8 mouse cellular contexts compared by ENCODE assay signal in the genomic region with DNA sequence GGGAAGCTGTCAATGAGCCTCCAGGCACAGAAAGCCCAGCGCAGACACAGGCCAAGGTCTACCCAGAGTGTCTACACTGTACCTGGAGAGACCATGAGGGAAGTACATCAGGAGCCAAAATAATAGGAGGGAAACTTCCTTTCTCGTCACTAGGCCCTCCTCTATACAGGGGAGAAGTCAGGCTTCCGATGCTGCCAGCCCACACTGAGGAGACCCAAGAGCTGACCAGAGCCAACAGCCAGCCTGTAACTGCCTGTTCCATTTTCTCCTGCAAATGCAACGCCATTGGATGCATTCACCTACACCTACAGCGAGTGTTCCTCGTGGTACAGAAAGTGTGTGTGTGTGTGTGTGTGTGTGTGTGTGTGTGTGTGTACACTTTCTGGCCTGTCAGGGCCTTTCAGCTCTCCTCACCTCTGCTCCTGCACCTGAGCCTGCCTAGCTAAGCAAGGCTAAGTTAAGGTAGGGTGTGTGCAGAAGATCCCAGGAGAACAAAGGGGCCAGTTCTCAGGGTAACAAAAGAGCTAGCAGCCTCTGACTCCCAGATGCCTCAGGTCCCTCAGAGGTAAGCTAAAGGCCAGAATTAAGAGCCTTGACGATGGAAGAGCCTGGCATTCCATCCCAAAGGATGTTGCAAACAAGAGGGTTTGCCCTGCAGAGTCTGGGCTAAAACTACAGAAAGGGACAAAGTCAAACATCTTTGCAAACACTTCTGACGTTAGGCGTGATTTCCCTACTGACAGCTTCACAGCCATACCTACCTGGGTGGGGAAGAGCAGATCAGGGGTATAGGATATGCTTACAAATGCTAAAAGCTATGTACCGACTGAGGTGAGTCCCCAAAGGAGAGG. TPM values are rescaled to one million over a fixed set of nuclear protein-coding genes. Genes with fewer than 3 reads are reported as not detected.
DNase-seq lines count a peak whose midpoint lies in the region; ATAC-seq and TF ChIP-seq lines count a peak whose summit lies in the region.

No protein-coding gene starts in this region.

- TF ChIP-seq POLR2A in cerebellum, adult 2 months (IDR thresholded peaks at IDR 0.05; ENCODE audit: borderline replicate concordance, insufficient read depth, low read length), result no peak

- 3% methylated on average over 10 of the region's 10 CpGs for WGBS in embryonic facial prominence, embryonic 11.5 days
- WGBS in intestine, postnatal 0 days, result 9% methylated on average over 10 of the region's 10 CpGs
- WGBS in cerebellum, adult 2 months, result 71% methylated on average over 10 of the region's 10 CpGs

- H3K9me3 ChIP-seq in embryonic facial prominence, embryonic 11.5 days (replicated peaks; ENCODE audit: control insufficient read depth, low read length), result no peaks in the 10 kb centered on the region
- H3K9me3 ChIP-seq in intestine, postnatal 0 days (ENCODE audit: control insufficient read depth), result no peaks in the 10 kb centered on the region

- peak overlapping the region; percentile 54; the same call in 1 of the 2 replicates for H3K4me3 ChIP-seq in layer of hippocampus, adult 2 months
- peak overlapping the region; percentile 93 for H3K4me3 ChIP-seq in embryonic facial prominence, embryonic 11.5 days (ENCODE audit: low read depth, low read length)
- peak overlapping the region; percentile 85 for H3K4me3 ChIP-seq in intestine, postnatal 0 days (ENCODE audit: low read depth, low read length)
- no peak overlapping the region for H3K4me3 ChIP-seq in cerebellum, adult 2 months (replicated peaks; ENCODE audit: insufficient read depth, low read depth, low read length)

- H3K4me1 ChIP-seq in embryonic facial prominence, embryonic 11.5 days (ENCODE audit: control insufficient read depth, insufficient read depth, low read length), result peaks cover 4% of the 10 kb centered on the region
- H3K4me1 ChIP-seq in intestine, postnatal 0 days (replicated peaks; ENCODE audit: control insufficient read depth, insufficient read depth, low read length), result peaks cover 13% of the 10 kb centered on the region; the same call in 1 of the 2 replicates
- H3K4me1 ChIP-seq in cerebellum, adult 2 months (ENCODE audit: control insufficient read depth, insufficient read depth, low read length), result no peaks in the 10 kb centered on the region

- H3K36me3 ChIP-seq in embryonic facial prominence, embryonic 11.5 days (replicated peaks; ENCODE audit: control insufficient read depth, insufficient read depth, low read depth, low read length), result no peaks in the 10 kb centered on the region
- no peaks in the 10 kb centered on the region; the same call in 1 of the 2 replicates for H3K36me3 ChIP-seq in intestine, postnatal 0 days (ENCODE audit: control insufficient read depth, insufficient read depth)

- H3K4me2 ChIP-seq in embryonic facial prominence, embryonic 11.5 days (ENCODE audit: low read depth, low read length), result peak overlapping the region; percentile 72
- H3K4me2 ChIP-seq in intestine, postnatal 0 days (replicated peaks; ENCODE audit: low read depth), result peak overlapping the region; percentile 89

- H3K27ac ChIP-seq in layer of hippocampus, adult 2 months, result no peak overlapping the region
- peak overlapping the region; percentile 95; the same call in 1 of the 2 replicates for H3K27ac ChIP-seq in embryonic facial prominence, embryonic 11.5 days (replicated peaks; ENCODE audit: low read depth, low read length)
- H3K27ac ChIP-seq in intestine, postnatal 0 days (ENCODE audit: low read depth, low read length), result peak overlapping the region; percentile 96; the same call in 1 of the 2 replicates
- H3K27ac ChIP-seq in cerebellum, adult 2 months (ENCODE audit: insufficient read depth, low read length), result no peak overlapping the region

- no peak for DNase-seq in layer of hippocampus, adult 2 months (ENCODE audit: low spot score in 2 of 2)
- no peak for DNase-seq in layer of hippocampus, postnatal 25 days (ENCODE audit: extremely low spot score in 1 of 2, low spot score in 1 of 2)
- peak; percentile 24 for DNase-seq in embryonic facial prominence, embryonic 11.5 days (ENCODE audit: low spot score)
- peak; percentile 37 for DNase-seq in neural tube, embryonic 10.5 days (ENCODE audit: extremely low spot score, low spot score)
- DNase-seq in cerebellum, adult 2 months, result no peak
- DNase-seq in cerebellum, adult 8-10 months, result no peak
- no peak for DNase-seq in gastrocnemius, postnatal 4 days (ENCODE audit: low spot score in 2 of 2)

- ATAC-seq in embryonic facial prominence, embryonic 11.5 days (replicated peaks; ENCODE audit: insufficient number of reproducible peaks, low FRiP score, low TSS enrichment, low read depth), result no peak
- no peak for ATAC-seq in intestine, postnatal 0 days

- peak overlapping the region; percentile 98 for H3K9ac ChIP-seq in embryonic facial prominence, embryonic 11.5 days (replicated peaks; ENCODE audit: low read length)
- peak overlapping the region; percentile 94 for H3K9ac ChIP-seq in intestine, postnatal 0 days (ENCODE audit: low read depth, low read length)

- H3K27me3 ChIP-seq in embryonic facial prominence, embryonic 11.5 days (ENCODE audit: control insufficient read depth, insufficient read depth, low read length), result no peaks in the 10 kb centered on the region
- no peaks in the 10 kb centered on the region for H3K27me3 ChIP-seq in intestine, postnatal 0 days (replicated peaks; ENCODE audit: control insufficient read depth, insufficient read depth, low read length)
- H3K27me3 ChIP-seq in cerebellum, adult 2 months (ENCODE audit: control insufficient read depth, insufficient read depth, low read length), result peaks cover 8% of the 10 kb centered on the region; the same call in 1 of the 2 replicates

- no peak for TF ChIP-seq CTCF in layer of hippocampus, adult 2 months (conservative IDR thresholded peaks at IDR 0.05)
- TF ChIP-seq CTCF in intestine, postnatal 0 days (IDR thresholded peaks at IDR 0.05; ENCODE audit: low read depth), result no peak
- no peak for TF ChIP-seq CTCF in cerebellum, adult 2 months (IDR thresholded peaks at IDR 0.05; ENCODE audit: borderline replicate concordance, insufficient read depth, low read depth, low read length)

RNA-seq across cellular contexts. Expression of a gene that starts 2.6 kb away (rescaled TPM):
- total RNA-seq in layer of hippocampus, adult 2 months (2021), result 1 to 10 TPM; 2.1 to 2.3 TPM
- total RNA-seq in layer of hippocampus, postnatal 25 days (2021), result 1 to 10 TPM; 1.8 to 2.2 TPM
- 9.3 and 9.8 TPM in 2 replicates for polyA plus RNA-seq in embryonic facial prominence, embryonic 11.5 days (2014; fragmentation: Nextera tagmentation; extraction: Ambion mirVana)
- 5.4 and 6.1 TPM in 2 replicates for polyA plus RNA-seq in intestine, postnatal 0 days (2015; fragmentation: Nextera tagmentation; extraction: Ambion mirVana)
- 2.0 and 2.4 TPM in 2 replicates for polyA plus RNA-seq in cerebellum, adult 2 months (2012; rRNA removed)
- 1 to 10 TPM; 5.6 to 7.2 TPM for total RNA-seq in gastrocnemius, postnatal 4 days (2021)

Comparison
In these comparisons a context has a peak if more than half of its experiments do, and no peak if none do; other contexts are left out.
1. DNase-seq: peak in embryonic facial prominence, embryonic 11.5 days (single experiment) and neural tube, embryonic 10.5 days (single experiment); none in layer of hippocampus, adult 2 months (0 of 2), layer of hippocampus, postnatal 25 days (0 of 2), cerebellum, adult 2 months (0 of 2), cerebellum, adult 8-10 months (single experiment) and gastrocnemius, postnatal 4 days (0 of 2).
2. H3K27ac ChIP-seq: peak in embryonic facial prominence, embryonic 11.5 days (single experiment) and intestine, postnatal 0 days (single experiment); none in layer of hippocampus, adult 2 months (single experiment) and cerebellum, adult 2 months (single experiment).